Mouse (Mus musculus) neural tube, embryonic 14.5 days (tissue): ENCODE results near the gene Coro6. TPM values are rescaled to one million over a fixed set of nuclear protein-coding genes. Genes with fewer than 3 reads are reported as not detected.

Source experiments
- ATAC-seq: fragments of 200-750 bp; cut with Nextera tagmentation; 2 replicates; pipeline ENCODE4 v1.8.0; 2017; ENCODE audit warnings: low read depth, mild to moderate bottlenecking, moderate TSS enrichment, moderate library complexity
- H3K27ac ChIP-seq: fragments of 300-500 bp; sonication (generic); 2 replicates; pipeline ENCODE4 v1.5.1; 2014; ENCODE audit warnings: low read depth, mild to moderate bottlenecking, control low read depth, low read length, moderate library complexity, mixed read lengths
- H3K27me3 ChIP-seq: fragments of 300-500 bp; sonication (generic); 2 replicates; pipeline ENCODE4 v1.6.1; 2014; ENCODE audit warnings: low read length; ENCODE audit not compliant: control insufficient read depth, insufficient read depth
- H3K36me3 ChIP-seq: fragments of 300-500 bp; sonication (generic); 2 replicates; pipeline ENCODE4 v1.6.1; 2014; ENCODE audit warnings: low read length, mixed read lengths; ENCODE audit not compliant: control insufficient read depth, insufficient read depth
- H3K4me1 ChIP-seq: fragments of 300-500 bp; sonication (generic); 2 replicates; pipeline ENCODE4 v1.6.1; 2014; ENCODE audit warnings: low read length; ENCODE audit not compliant: control insufficient read depth, insufficient read depth
- H3K4me2 ChIP-seq: fragments of 300-500 bp; sonication (generic); 2 replicates; pipeline ENCODE4 v1.6.1; 2014; ENCODE audit warnings: mild to moderate bottlenecking, low read depth, low read length, control low read depth
- H3K4me3 ChIP-seq: fragments of 300-500 bp; sonication (generic); 2 replicates; pipeline ENCODE4 v1.5.1; 2014; ENCODE audit warnings: low read depth, low read length, control low read depth, mixed read lengths
- H3K9ac ChIP-seq: fragments of 300-500 bp; sonication (generic); replicated peaks from 2 replicates; pipeline ENCODE4 v1.6.1; 2014; ENCODE audit warnings: low read depth, mild to moderate bottlenecking, control low read depth, low read length, mixed read lengths
- H3K9me3 ChIP-seq: fragments of 300-500 bp; sonication (generic); 2 replicates; pipeline ENCODE4 v1.6.1; 2016; ENCODE audit warnings: low read length; ENCODE audit not compliant: control insufficient read depth
- WGBS: fragments of 180-500 bp; shearing (Covaris S2); extraction: QIAGEN DNeasy Blood & Tissue Kit; methylation state at CpG from one replicate; pipeline ENCODE4 v1.1.7; 2014; 5-methylcytosine and 5-hydroxymethylcytosine counted together
- polyA plus RNA-seq: library from polyadenylated mRNA; unstranded; fragments of >200 nt; fragmentation: Nextera tagmentation; extraction: Ambion mirVana; gene quantifications from 2 replicates; pipeline ENCODE4 v1.2.1, GENCODE M21; 2014

Coro6 gene
- polyA plus RNA-seq, 1 experiment from 2014 or later: 0.83 TPM

DNA sequence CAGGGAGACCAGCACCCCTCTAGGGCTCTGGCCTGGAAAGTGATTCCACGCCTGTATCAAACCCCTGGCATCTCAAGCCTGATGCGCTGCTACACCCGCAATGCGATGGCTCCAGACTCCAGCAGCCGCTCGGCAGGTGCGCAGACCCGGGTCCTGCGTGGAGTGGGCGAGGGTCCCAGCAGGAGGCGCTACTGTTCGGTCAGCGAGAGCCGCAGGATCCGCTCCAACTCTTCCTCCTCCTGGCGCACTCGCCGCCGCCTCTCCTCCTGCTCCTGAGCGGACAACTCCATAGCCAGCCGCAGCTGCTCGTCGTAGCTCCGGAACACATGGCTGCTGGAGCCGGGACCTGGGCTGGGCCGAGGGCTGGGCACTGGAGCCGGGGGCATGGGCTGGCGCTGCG is 9.2 kb downstream of the Coro6 start:
- Histone ChIP-seq H3K9ac (no peak overlapping the region), H3K27ac (no peak overlapping the region), H3K4me1 (no peaks in the 10 kb centered on the region), H3K36me3 (peaks cover 43% of the 10 kb centered on the region), H3K4me2 (no peak overlapping the region), H3K4me3 (no peak overlapping the region), H3K9me3 (no peaks in the 10 kb centered on the region), H3K27me3 (peaks cover 5% of the 10 kb centered on the region; the same call in 1 of the 2 replicates)
- no peak for ATAC-seq
- WGBS: 70% methylated on average over 29 of the region's 29 CpGs

DNA sequence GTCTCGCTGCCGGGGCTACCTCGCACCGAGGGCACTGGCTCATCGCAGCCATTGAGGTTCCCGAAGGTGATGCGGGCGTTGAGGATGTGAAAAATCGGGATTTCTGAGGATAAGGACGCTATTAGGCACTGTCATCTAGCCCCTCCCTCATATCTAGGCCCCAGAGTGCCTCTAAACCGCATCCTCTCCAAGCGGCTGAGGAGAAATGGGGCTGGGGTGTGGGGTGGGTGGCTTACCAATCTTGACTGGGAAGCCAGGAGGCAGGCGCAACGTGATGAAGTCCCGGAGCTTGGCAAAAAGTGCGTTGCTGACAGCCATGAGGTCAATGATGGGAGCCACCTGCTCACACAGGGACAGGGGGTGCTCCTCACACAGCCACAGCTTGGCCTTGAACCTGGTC is 10.6 kb downstream of the Coro6 start:
- H3K4me3 ChIP-seq: no peak overlapping the region
- H3K27me3 ChIP-seq: no peaks in the 10 kb centered on the region; the same call in 1 of the 2 replicates
- H3K4me1 ChIP-seq: no peaks in the 10 kb centered on the region
- no peak overlapping the region for H3K4me2 ChIP-seq
- no peak overlapping the region for H3K9ac ChIP-seq
- no peak for ATAC-seq
- peaks cover 46% of the 10 kb centered on the region for H3K36me3 ChIP-seq
- no peak overlapping the region for H3K27ac ChIP-seq
- H3K9me3 ChIP-seq: no peaks in the 10 kb centered on the region
- 92% methylated on average over 16 of the region's 16 CpGs for WGBS

GRCm38 (mm10) chr11:77476216-77476615 is 14.0 kb downstream of the Coro6 start:
- ATAC-seq: no peak
- no peak overlapping the region for H3K9ac ChIP-seq
- H3K36me3 ChIP-seq: peaks cover 41% of the 10 kb centered on the region
- no peak overlapping the region for H3K27ac ChIP-seq
- H3K4me3 ChIP-seq: no peak overlapping the region
- H3K27me3 ChIP-seq: no peaks in the 10 kb centered on the region
- no peaks in the 10 kb centered on the region for H3K4me1 ChIP-seq
- H3K9me3 ChIP-seq: no peaks in the 10 kb centered on the region
- H3K4me2 ChIP-seq: no peak overlapping the region
- 93% methylated on average over 14 of the region's 14 CpGs for WGBS

DNA sequence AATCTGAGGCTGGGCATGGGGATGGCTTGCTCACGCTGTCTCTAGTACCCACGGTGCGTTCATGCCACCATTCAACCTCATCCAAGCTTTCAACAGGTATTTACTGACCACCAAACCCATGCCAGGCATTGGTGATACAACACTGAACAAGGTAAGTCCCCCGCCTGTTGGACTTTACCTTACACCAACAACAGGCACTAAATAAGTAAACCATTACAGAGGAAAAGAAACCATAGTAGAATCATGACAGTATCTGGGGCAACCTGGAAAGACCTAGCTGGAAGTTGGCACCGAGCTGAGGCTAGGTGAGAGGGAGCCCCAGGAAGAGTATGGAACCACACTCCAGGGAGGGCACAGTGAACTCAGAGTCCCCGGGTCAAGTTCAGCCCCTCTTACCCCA is 14.7 kb downstream of the Coro6 start:
- no peak overlapping the region for H3K27ac ChIP-seq
- H3K4me2 ChIP-seq: no peak overlapping the region
- H3K4me3 ChIP-seq: no peak overlapping the region
- no peak overlapping the region for H3K9ac ChIP-seq
- H3K9me3 ChIP-seq: no peaks in the 10 kb centered on the region
- no peak for ATAC-seq
- WGBS: 95% methylated on average over 6 of the region's 6 CpGs
- H3K36me3 ChIP-seq: peaks cover 34% of the 10 kb centered on the region
- no peaks in the 10 kb centered on the region for H3K27me3 ChIP-seq
- no peaks in the 10 kb centered on the region for H3K4me1 ChIP-seq

DNA sequence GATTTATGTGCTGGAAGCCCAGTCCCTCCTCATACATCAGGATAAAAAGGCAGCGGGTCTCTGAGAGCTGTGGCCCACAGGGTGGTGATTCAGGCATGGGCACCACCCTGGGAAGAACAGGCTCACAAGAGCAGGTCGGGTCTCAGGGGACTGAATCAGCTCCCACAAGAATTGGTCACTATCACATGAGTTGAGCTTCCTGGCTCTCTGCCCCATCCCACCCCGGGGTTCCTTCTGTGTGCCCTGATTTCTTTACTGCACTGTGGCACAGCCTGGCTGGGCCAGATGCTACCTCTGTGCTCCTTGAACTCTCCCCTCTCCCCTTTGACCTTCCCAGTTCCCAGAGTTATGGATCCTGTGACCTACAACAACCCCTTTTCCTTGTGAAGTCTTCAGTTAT is 20.8 kb downstream of the Coro6 start:
- ATAC-seq: no peak
- no peaks in the 10 kb centered on the region for H3K36me3 ChIP-seq
- no peak overlapping the region for H3K9ac ChIP-seq
- 58% methylated on average over 3 of the region's 3 CpGs for WGBS
- H3K4me3 ChIP-seq: no peak overlapping the region
- H3K27me3 ChIP-seq: no peaks in the 10 kb centered on the region
- peaks cover 46% of the 10 kb centered on the region for H3K4me1 ChIP-seq
- no peak overlapping the region for H3K27ac ChIP-seq
- H3K4me2 ChIP-seq: no peak overlapping the region
- H3K9me3 ChIP-seq: no peaks in the 10 kb centered on the region

- no peaks in the 10 kb centered on the region for H3K9me3 ChIP-seq
- H3K4me1 ChIP-seq: peaks cover 50% of the 10 kb centered on the region
These were observed 21.5 kb downstream of the Coro6 start for GRCm38 (mm10) chr11:77483510-77484255.

GRCm38 (mm10) chr11:77485229-77485628 is 23.0 kb downstream of the Coro6 start:
- no peak overlapping the region for H3K9ac ChIP-seq
- H3K4me3 ChIP-seq: no peak overlapping the region
- ATAC-seq: no peak
- peaks cover 54% of the 10 kb centered on the region for H3K4me1 ChIP-seq
- no peak overlapping the region; the same call in 1 of the 2 replicates for H3K4me2 ChIP-seq
- no peaks in the 10 kb centered on the region for H3K36me3 ChIP-seq
- H3K27me3 ChIP-seq: no peaks in the 10 kb centered on the region
- no peaks in the 10 kb centered on the region for H3K9me3 ChIP-seq
- peak overlapping the region; percentile 3; the same call in 1 of the 2 replicates for H3K27ac ChIP-seq
- 24% methylated on average over 6 of the region's 6 CpGs for WGBS

More at GRCm38 (mm10) chr11:77483510-77484255, 21.5 kb downstream of the Coro6 start:
- Histone ChIP-seq H3K9ac (no peak overlapping the region), H3K4me2 (no peak overlapping the region), H3K27me3 (no peaks in the 10 kb centered on the region), H3K27ac (no peak overlapping the region; the same call in 1 of the 2 replicates), H3K36me3 (no peaks in the 10 kb centered on the region), H3K4me3 (no peak overlapping the region)
- 63% methylated on average over 11 of the region's 11 CpGs for WGBS
- no peak for ATAC-seq

GRCm38 (mm10) chr11:77486798-77487197 is 24.6 kb downstream of the Coro6 start:
- H3K4me2 ChIP-seq: peak overlapping the region; percentile 71
- H3K27ac ChIP-seq: peak overlapping the region; percentile 67
- peaks cover 63% of the 10 kb centered on the region for H3K4me1 ChIP-seq
- no peaks in the 10 kb centered on the region for H3K36me3 ChIP-seq
- ATAC-seq: no peak
- peak overlapping the region; percentile 1; the same call in 1 of the 2 replicates for H3K4me3 ChIP-seq
- no peaks in the 10 kb centered on the region for H3K27me3 ChIP-seq
- H3K9ac ChIP-seq: peak overlapping the region; percentile 32; the same call in 1 of the 2 replicates
- H3K9me3 ChIP-seq: no peaks in the 10 kb centered on the region
- 30% methylated on average over 5 of the region's 5 CpGs for WGBS

DNA sequence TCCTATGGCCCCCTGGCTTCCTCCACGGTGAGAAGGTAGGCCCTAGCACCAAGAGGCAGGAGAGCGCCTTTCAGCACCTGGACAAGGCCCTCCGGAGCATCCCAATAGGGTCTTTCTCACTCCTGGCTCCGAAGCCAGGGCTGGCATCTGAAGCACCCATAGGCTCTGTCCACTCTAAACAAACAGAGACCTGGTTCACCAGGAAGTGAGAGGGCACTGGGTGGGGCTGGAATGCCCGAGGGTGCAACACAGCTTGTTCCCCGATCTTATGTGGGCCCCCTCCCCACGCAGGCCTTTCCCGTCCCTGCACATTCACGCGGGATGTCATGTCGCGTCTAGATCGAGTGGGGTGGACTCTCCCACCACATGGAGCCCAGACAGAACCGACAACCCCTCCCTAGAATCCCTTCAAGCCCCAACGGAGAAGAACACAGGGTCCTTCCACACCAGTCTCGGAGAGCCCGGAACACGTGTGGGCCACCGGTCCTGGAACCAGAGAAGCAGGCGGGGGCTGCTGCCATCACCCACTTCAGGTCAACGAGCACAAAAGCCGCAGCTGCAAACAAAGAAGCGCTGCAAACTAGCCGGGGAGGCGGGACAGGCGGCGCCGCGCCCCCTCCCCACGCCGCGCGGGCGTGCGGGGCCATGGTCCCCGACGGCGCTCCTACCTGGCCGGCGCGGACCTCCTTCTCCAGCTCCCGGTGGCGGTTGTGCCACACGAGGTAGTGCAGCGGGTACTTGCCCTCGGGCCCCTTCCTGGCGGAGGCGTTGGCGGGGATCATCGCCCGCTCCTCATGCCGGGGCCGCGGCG is 26.8 kb downstream of the Coro6 start:
- peak overlapping the region; percentile 92 for H3K27ac ChIP-seq
- H3K36me3 ChIP-seq: no peaks in the 10 kb centered on the region
- peaks cover 60% of the 10 kb centered on the region for H3K4me1 ChIP-seq
- H3K27me3 ChIP-seq: no peaks in the 10 kb centered on the region
- peak overlapping the region; percentile 94 for H3K9ac ChIP-seq
- peak overlapping the region; percentile 71 for H3K4me2 ChIP-seq
- H3K9me3 ChIP-seq: no peaks in the 10 kb centered on the region
- WGBS: 3% methylated on average over 35 of the region's 55 CpGs
- peak overlapping the region; percentile 99 for H3K4me3 ChIP-seq
- ATAC-seq: no peak
